Mouse (Mus musculus): ENCODE data around the gene Zfp691. TPM values are rescaled to one million over a fixed set of nuclear protein-coding genes. Genes with fewer than 3 reads are reported as not detected.

The Zfp691 gene
- polyA plus RNA-seq, 1 experiment = 10.0 TPM

DNA sequence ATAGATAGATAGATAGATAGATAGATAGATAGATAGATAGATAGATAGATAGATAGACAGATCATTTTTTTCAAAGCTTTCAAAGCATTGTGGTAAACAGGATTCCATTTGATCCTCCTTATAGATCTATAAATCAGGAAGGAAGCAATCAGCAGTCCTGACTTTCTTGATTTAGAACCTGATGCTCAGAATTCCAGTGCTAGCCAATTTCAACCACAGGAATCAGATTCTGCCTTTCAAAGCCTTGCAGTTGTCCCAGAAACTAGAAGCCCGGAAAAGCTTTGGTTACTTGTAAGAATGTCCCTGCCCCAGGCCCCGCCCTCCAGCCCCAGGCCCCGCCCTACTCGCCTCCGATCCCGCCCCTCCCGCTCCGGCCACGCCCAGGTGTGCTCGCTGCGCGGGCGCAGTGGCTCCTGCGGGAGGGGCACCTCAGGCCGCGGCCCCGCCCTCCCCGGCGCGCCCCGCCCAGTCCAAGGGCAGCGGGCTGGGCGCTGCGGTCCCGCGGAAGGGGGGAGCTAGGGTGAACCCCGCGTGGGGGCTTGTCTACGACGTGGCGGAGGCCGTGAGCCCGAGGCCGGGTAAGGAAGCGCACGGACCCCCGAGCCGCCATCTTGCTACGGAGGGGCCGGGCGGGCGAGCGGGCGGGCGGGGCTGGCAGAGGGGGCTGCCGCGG lies 21.1 kb upstream of the Zfp691 start, which contains the start of gene Svbp:
TSS of gene Svbp (plus strand) at position 398 of the 673 bp plus-strand sequence.
- H3K4me1 ChIP-seq (ENCODE audit: control insufficient read depth, insufficient read depth, low read length) = no peaks in the 10 kb centered on the region; the same call in 1 of the 2 replicates
- TF ChIP-seq CTCF (IDR thresholded peaks at IDR 0.05; ENCODE audit: borderline replicate concordance, insufficient read depth, low read depth, low read length) (no peak), POLR2A (IDR thresholded peaks at IDR 0.05; ENCODE audit: borderline replicate concordance, insufficient read depth, low read length) (peak; percentile 23; the same call in 1 of the 2 replicates)
- peak within 1 kb of the TSS; percentile 82 for H3K4me3 ChIP-seq (replicated peaks; ENCODE audit: insufficient read depth, low read depth, low read length)
- DNase-seq = peak; percentile 81 to 83
- no peak within 1 kb of the TSS for H3K27ac ChIP-seq (ENCODE audit: insufficient read depth, low read length)
- H3K27me3 ChIP-seq (ENCODE audit: control insufficient read depth, insufficient read depth, low read length) = no peaks in the 10 kb centered on the region
- under 1% methylated on average over 44 of the region's 47 CpGs for WGBS

DNA sequence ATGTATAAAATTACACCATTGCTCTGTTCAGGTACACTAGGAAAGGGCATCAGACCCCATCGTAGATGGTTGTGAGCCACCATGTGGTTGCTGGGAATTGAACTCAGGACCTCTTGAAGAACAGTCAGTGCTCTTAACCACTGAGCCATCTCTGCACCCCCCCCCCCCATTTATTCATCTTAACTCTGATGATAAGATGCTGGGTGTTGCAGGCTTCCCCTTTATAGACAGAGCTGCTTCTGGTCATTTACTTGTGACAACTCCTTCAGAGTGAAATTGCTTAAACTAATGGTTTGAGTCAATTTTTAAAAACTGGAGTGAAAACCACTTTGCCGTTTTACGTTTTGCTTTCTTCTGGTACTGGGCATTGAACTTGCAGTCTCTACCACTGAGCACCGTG lies 18.8 kb upstream of the Zfp691 start:
- 92% methylated on average over 4 of the region's 4 CpGs for WGBS

DNA sequence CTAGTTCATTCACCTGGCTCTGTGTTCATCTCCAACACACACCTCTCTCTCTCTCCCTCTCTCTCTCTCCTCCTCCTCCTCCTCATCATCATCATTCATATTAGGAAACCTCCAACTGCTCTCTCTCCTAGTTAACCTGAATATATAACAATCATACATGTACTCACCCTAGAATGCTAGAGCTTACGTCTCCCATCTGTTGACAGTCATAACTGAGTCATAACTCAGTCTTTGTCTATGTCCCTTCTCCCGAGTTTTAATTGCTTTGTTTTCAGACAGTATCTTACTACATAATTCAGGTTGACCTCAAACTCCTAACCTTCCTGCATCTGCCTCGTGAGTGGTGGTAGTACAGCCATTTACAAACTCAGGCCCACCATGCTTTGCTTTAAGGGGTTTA lies 17.3 kb upstream of the Zfp691 start:
- H3K27ac ChIP-seq (ENCODE audit: insufficient read depth, low read length) = no peak overlapping the region
- H3K27me3 ChIP-seq (ENCODE audit: control insufficient read depth, insufficient read depth, low read length) = no peaks in the 10 kb centered on the region
- no peak overlapping the region for H3K4me3 ChIP-seq (replicated peaks; ENCODE audit: insufficient read depth, low read depth, low read length)
- no peak for DNase-seq
- no peak for TF ChIP-seq POLR2A (IDR thresholded peaks at IDR 0.05; ENCODE audit: borderline replicate concordance, insufficient read depth, low read length)
- TF ChIP-seq CTCF (IDR thresholded peaks at IDR 0.05; ENCODE audit: borderline replicate concordance, insufficient read depth, low read depth, low read length) = no peak
- H3K4me1 ChIP-seq (ENCODE audit: control insufficient read depth, insufficient read depth, low read length) = no peaks in the 10 kb centered on the region
- 71% methylated on average over 3 of the region's 3 CpGs for WGBS

More for the DNA sequence above, 18.8 kb upstream of the Zfp691 start:
- DNase-seq = no peak
- no peak for TF ChIP-seq CTCF (IDR thresholded peaks at IDR 0.05; ENCODE audit: borderline replicate concordance, insufficient read depth, low read depth, low read length)
- H3K4me1 ChIP-seq (ENCODE audit: control insufficient read depth, insufficient read depth, low read length) = no peaks in the 10 kb centered on the region
- H3K27ac ChIP-seq (ENCODE audit: insufficient read depth, low read length) = no peak overlapping the region
- no peak overlapping the region for H3K4me3 ChIP-seq (replicated peaks; ENCODE audit: insufficient read depth, low read depth, low read length)
- H3K27me3 ChIP-seq (ENCODE audit: control insufficient read depth, insufficient read depth, low read length) = no peaks in the 10 kb centered on the region

DNA sequence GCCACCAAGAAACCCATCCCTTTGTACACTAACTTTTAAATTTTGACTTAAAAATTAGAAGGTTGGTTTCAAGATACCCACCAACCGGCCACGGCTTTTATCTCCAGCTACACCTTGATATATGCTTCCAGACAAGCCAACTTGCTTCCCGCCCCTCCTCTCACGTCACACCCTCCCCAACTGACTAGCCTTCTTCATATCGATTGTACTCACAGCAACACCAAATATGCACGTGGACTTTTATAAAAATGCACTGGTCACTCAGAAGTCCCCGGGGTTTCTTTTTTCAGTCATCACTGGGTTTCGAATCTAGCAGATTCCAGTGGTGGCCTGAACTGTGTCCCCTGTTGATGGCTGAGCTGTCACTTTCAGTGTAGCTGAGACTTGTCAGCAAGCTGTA lies 16.6 kb upstream of the Zfp691 start:
- WGBS = 84% methylated on average over 8 of the region's 8 CpGs
- H3K4me1 ChIP-seq (ENCODE audit: control insufficient read depth, insufficient read depth, low read length) = no peaks in the 10 kb centered on the region
- TF ChIP-seq POLR2A (IDR thresholded peaks at IDR 0.05; ENCODE audit: borderline replicate concordance, insufficient read depth, low read length) = no peak
- TF ChIP-seq CTCF (IDR thresholded peaks at IDR 0.05; ENCODE audit: borderline replicate concordance, insufficient read depth, low read depth, low read length) = no peak
- H3K27ac ChIP-seq (ENCODE audit: insufficient read depth, low read length) = no peak overlapping the region
- no peaks in the 10 kb centered on the region for H3K27me3 ChIP-seq (ENCODE audit: control insufficient read depth, insufficient read depth, low read length)
- DNase-seq = no peak
- no peak overlapping the region for H3K4me3 ChIP-seq (replicated peaks; ENCODE audit: insufficient read depth, low read depth, low read length)

DNA sequence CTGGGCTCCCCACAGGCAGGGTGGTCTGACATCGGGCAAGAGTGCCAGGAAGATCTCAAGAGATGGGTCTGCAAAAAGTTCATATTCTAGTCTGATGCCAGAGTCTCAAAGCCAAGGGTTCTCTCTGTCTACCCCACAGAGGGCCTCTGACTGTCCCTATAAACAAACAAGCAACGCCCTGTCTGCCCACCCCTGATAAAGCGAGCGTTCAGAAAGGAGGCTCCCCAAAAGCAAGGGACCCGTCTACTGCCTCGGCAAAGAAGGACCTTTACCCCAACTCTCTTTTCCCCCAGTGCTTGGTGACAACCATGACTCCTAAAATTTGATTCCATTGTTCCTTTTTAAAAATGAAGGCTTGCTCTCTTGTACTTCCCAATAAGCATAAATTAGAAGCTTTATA lies 15.9 kb upstream of the Zfp691 start, which contains the start of gene Ermap:
TSS of gene Ermap (minus strand) at position 148 of the 400 bp plus-strand sequence.
- Histone ChIP-seq H3K4me1 (ENCODE audit: control insufficient read depth, insufficient read depth, low read length) (no peaks in the 10 kb centered on the region), H3K27me3 (ENCODE audit: control insufficient read depth, insufficient read depth, low read length) (no peaks in the 10 kb centered on the region), H3K4me3 (replicated peaks; ENCODE audit: insufficient read depth, low read depth, low read length) (no peak within 1 kb of the TSS), H3K27ac (ENCODE audit: insufficient read depth, low read length) (no peak within 1 kb of the TSS)
- WGBS = 39% methylated on average over 6 of the region's 6 CpGs
- no peak for DNase-seq
- TF ChIP-seq POLR2A (IDR thresholded peaks at IDR 0.05; ENCODE audit: borderline replicate concordance, insufficient read depth, low read length) (no peak), CTCF (IDR thresholded peaks at IDR 0.05; ENCODE audit: borderline replicate concordance, insufficient read depth, low read depth, low read length) (no peak)

DNA sequence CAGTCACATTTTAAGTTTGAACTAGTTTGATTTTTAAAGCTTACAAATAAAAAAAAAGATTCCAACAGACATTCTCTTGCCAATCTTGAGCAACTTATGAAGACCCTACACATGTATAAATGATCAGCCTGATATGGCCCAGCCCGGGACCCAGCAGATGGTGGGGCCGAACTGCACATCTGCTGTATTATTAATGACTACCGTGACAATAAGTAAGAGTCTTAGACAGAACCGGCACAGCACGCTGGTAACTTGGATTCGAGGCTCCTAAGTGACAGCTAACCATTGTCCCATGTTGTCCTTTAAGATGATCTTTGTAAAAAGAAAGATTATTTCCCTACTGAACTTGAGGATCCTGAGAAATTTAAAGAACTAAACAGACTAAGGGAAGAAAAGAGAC lies 15.4 kb upstream of the Zfp691 start:
- Histone ChIP-seq H3K27me3 (ENCODE audit: control insufficient read depth, insufficient read depth, low read length) (no peaks in the 10 kb centered on the region), H3K4me3 (replicated peaks; ENCODE audit: insufficient read depth, low read depth, low read length) (no peak overlapping the region), H3K4me1 (ENCODE audit: control insufficient read depth, insufficient read depth, low read length) (no peaks in the 10 kb centered on the region), H3K27ac (ENCODE audit: insufficient read depth, low read length) (no peak overlapping the region)
- no peak for TF ChIP-seq CTCF (IDR thresholded peaks at IDR 0.05; ENCODE audit: borderline replicate concordance, insufficient read depth, low read depth, low read length)
- TF ChIP-seq POLR2A (IDR thresholded peaks at IDR 0.05; ENCODE audit: borderline replicate concordance, insufficient read depth, low read length) = no peak
- no peak for DNase-seq
- WGBS = 20% methylated on average over 6 of the region's 6 CpGs

DNA sequence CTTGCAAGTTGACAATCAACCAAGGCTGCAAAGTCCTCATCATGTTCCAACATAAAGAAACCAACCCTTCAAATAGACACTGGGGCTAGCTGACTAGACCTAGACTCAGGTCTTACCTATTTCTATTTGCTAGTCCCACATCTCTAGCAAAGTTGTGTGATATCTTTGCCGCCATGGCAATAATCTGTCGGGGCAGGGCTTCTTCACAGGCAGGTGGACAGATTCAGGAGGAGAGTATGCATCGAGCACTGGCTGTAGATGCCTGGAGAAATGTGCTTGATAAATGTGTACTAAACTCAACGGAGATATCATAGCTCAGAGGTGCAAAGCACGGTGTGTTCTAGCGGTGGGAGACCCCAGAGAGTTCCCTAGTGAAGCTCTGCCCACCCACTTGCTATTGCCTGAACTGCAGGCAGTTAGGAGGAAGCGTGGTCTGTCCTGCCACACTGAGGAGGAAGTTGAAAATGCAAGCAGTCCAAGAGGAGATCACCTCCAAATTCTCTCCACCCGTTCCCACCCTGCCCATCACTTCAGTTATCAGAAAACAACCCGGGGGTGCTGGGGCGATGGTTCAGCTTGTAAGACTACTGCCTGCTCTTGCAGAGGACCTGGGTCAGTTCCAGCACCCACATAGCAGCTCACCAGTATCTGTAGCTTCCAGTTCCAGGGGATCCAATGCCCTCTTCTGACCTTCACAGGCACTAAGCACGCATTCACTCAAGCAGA lies 14.2 kb upstream of the Zfp691 start:
- DNase-seq = no peak
- no peaks in the 10 kb centered on the region for H3K27me3 ChIP-seq (ENCODE audit: control insufficient read depth, insufficient read depth, low read length)
- no peak overlapping the region for H3K4me3 ChIP-seq (replicated peaks; ENCODE audit: insufficient read depth, low read depth, low read length)
- no peaks in the 10 kb centered on the region for H3K4me1 ChIP-seq (ENCODE audit: control insufficient read depth, insufficient read depth, low read length)
- H3K27ac ChIP-seq (ENCODE audit: insufficient read depth, low read length) = no peak overlapping the region
- WGBS = 54% methylated on average over 11 of the region's 11 CpGs
- no peak for TF ChIP-seq POLR2A (IDR thresholded peaks at IDR 0.05; ENCODE audit: borderline replicate concordance, insufficient read depth, low read length)
- peak; percentile 18; the same call in 1 of the 2 replicates for TF ChIP-seq CTCF (IDR thresholded peaks at IDR 0.05; ENCODE audit: borderline replicate concordance, insufficient read depth, low read depth, low read length)

DNA sequence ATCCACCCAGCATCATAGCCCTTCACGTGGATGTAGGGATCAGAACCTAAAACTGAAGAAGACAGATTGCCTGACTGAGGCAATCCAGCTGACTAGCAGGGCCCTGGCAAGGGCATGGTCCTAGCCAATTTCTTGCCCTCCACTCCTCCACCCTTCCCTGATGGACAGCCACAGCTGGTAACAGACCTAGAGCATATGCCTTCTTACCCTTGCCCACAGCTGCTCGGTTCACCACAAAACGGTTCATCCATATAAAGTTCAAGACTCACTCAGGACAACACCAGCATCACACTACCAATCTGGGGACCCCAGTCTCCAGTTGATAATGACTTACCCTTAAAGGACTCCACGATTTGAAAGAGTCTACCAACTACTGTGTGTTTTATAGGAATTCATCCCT lies 11.8 kb upstream of the Zfp691 start:
- Histone ChIP-seq H3K4me1 (ENCODE audit: control insufficient read depth, insufficient read depth, low read length) (no peaks in the 10 kb centered on the region), H3K4me3 (replicated peaks; ENCODE audit: insufficient read depth, low read depth, low read length) (no peak overlapping the region), H3K27me3 (ENCODE audit: control insufficient read depth, insufficient read depth, low read length) (no peaks in the 10 kb centered on the region; the same call in 1 of the 2 replicates), H3K27ac (ENCODE audit: insufficient read depth, low read length) (no peak overlapping the region)
- 78% methylated on average over 4 of the region's 4 CpGs for WGBS
- DNase-seq = no peak
- no peak for TF ChIP-seq CTCF (IDR thresholded peaks at IDR 0.05; ENCODE audit: borderline replicate concordance, insufficient read depth, low read depth, low read length)
- no peak for TF ChIP-seq POLR2A (IDR thresholded peaks at IDR 0.05; ENCODE audit: borderline replicate concordance, insufficient read depth, low read length)

All from cerebellum, adult 2 months (tissue).